ENCODE assay signal across 8 mouse cellular contexts in genomic region chr7:72391323-72391722, GRCm38 (mm10).
DNase-seq lines count a peak whose midpoint lies in the region; TF ChIP-seq lines count a peak whose summit lies in the region.
"Had no signal": no experiment of that assay in that cellular context is flagged by ENCODE, and none has a peak within 500 bp of the region (broad histone marks: within the 10 kb centered on the region; RNA-seq: fewer than 3 reads in every experiment).

No protein-coding gene starts in this region.

- no peaks in the 10 kb centered on the region for H3K4me1 ChIP-seq in MEL (ENCODE audit: control insufficient read depth in 1 of 2, insufficient read depth in 2 of 2, low read length in 2 of 2)

- no peaks in the 10 kb centered on the region for H3K9me3 ChIP-seq in MEL (replicated peaks; ENCODE audit: insufficient read depth, low read length)

- peak in 1 of 2 experiments; percentile 10 for DNase-seq in left cerebral cortex, adult 2 months (ENCODE audit: extremely low spot score in 1 of 2, low spot score in 2 of 2)
- DNase-seq in left cerebral cortex, postnatal 36 days (ENCODE audit: low spot score in 2 of 2), result no peak
- peak; percentile 24 for DNase-seq in MEL (ENCODE audit: low read depth, low spot score)
- peak; percentile 88 for DNase-seq in embryo, embryonic 10 days (ENCODE audit: low spot score)
- DNase-seq in kidney, postnatal 36 days, result peak; percentile 14 to 23
- peak; percentile 30 for DNase-seq in thymus, postnatal 0 days (ENCODE audit: low spot score)
- no peak for DNase-seq in cerebellum, adult 11-12 months

- no peaks in the 10 kb centered on the region for H3K79me2 ChIP-seq in MEL (ENCODE audit: control insufficient read depth, insufficient read depth, low read length, poor library complexity)

- intact Hi-C loops in left cerebral cortex, adult 2 months (cut with DNase I), result no loop called here
- intact Hi-C loops in left cerebral cortex, postnatal 36 days (cut with DNase I), result loop anchor here (10.0 kb wide), 1 partner anchor 1253 kb away; no protein-coding TSS in a partner anchor

- H3K27me3 ChIP-seq in MEL (ENCODE audit: control insufficient read depth in 1 of 2, insufficient read depth in 2 of 2, low read length in 2 of 2), result no peaks in the 10 kb centered on the region

- no peak for TF ChIP-seq EP300 in MEL (IDR thresholded peaks at IDR 0.05; ENCODE audit: low read depth in 1 of 2, low read length in 2 of 2)

- H3K36me3 ChIP-seq in MEL (ENCODE audit: control insufficient read depth in 1 of 2, insufficient read depth in 2 of 2, low read length in 2 of 2), result no peaks in the 10 kb centered on the region

- no peak overlapping the region for H3K4me3 ChIP-seq in left cerebral cortex, adult 2 months
- H3K4me3 ChIP-seq in MEL (ENCODE audit: control insufficient read depth in 1 of 2, insufficient read depth in 1 of 2, low read depth in 2 of 2, low read length in 2 of 2), result no peak overlapping the region
- H3K4me3 ChIP-seq: erythroblast, embryonic 14.5 days had no signal

- TF ChIP-seq CTCF in left cerebral cortex, adult 2 months (IDR thresholded peaks at IDR 0.05), result peak; percentile 53
- TF ChIP-seq CTCF in MEL (IDR thresholded peaks at IDR 0.05 in 2 of 3, conservative IDR thresholded peaks at IDR 0.05 in 1 of 3; ENCODE audit: control insufficient read depth in 1 of 3, insufficient read depth in 1 of 3, low read depth in 2 of 3, low read length in 3 of 3, poor library complexity in 1 of 3, severe bottlenecking in 1 of 3), result peak; percentile 25 to 46 (median 45)

- TF ChIP-seq RAD21 in MEL (IDR thresholded peaks at IDR 0.05; ENCODE audit: low read depth, low read length), result peak; percentile 44

- TF ChIP-seq POLR2A in MEL (IDR thresholded peaks at IDR 0.05; ENCODE audit: control insufficient read depth in 1 of 2, insufficient read depth in 1 of 2, low read depth in 1 of 2, low read length in 2 of 2, poor library complexity in 1 of 2), result no peak

- no peak overlapping the region for H3K27ac ChIP-seq in left cerebral cortex, adult 2 months
- no peak overlapping the region for H3K27ac ChIP-seq in MEL (ENCODE audit: control insufficient read depth, low read depth, low read length)

- H3K9ac ChIP-seq in MEL (ENCODE audit: control insufficient read depth, low read depth, low read length, poor library complexity, severe bottlenecking), result no peak overlapping the region

TF ChIP-seq in MEL, 35 proteins besides CTCF, POLR2A, EP300 and RAD21:
- TF ChIP-seq MEF2A (IDR thresholded peaks at IDR 0.05; ENCODE audit: extremely low read depth, insufficient replicate concordance, low read depth, low read length, poor library complexity, severe bottlenecking) (no peak), MXI1 (IDR thresholded peaks at IDR 0.05; ENCODE audit: low read depth, low read length) (no peak), KAT2A (conservative IDR thresholded peaks at IDR 0.05; ENCODE audit: low read depth, low read length) (no peak), ZC3H11A (IDR thresholded peaks at IDR 0.05; ENCODE audit: low read depth, low read length) (no peak), SMC3 (IDR thresholded peaks at IDR 0.05; ENCODE audit: low read depth, low read length) (peak; percentile 40), E2F4 (IDR thresholded peaks at IDR 0.05; ENCODE audit: borderline replicate concordance, low read depth, low read length) (no peak), HCFC1 (IDR thresholded peaks at IDR 0.05; ENCODE audit: low read depth, low read length) (no peak), BHLHE40 (IDR thresholded peaks at IDR 0.05; ENCODE audit: borderline replicate concordance, low read depth, low read length) (no peak)

Comparison
In these comparisons a context has a peak if more than half of its experiments do, and no peak if none do; other contexts are left out.
1. DNase-seq: peak in MEL (single experiment), embryo, embryonic 10 days (single experiment), kidney, postnatal 36 days (2 of 2) and thymus, postnatal 0 days (single experiment); none in left cerebral cortex, postnatal 36 days (0 of 2) and cerebellum, adult 11-12 months (single experiment).